Mouse (Mus musculus) lung, embryonic 14.5 days (tissue): ENCODE results near the gene Vmn1r77. TPM values are rescaled to one million over a fixed set of nuclear protein-coding genes. Genes with fewer than 3 reads are reported as not detected.
A peak's percentile ranks its signal among the peaks of the same experiment; 100 is the strongest.
"Not testable (repeated sequence)": the region's sequence is repeated elsewhere in the genome, so short reads cannot be mapped to it uniquely, and the experiment has no call there.

Source experiments
- ATAC-seq: fragments of 200-750 bp; cut with Nextera tagmentation; 2 replicates; pipeline ENCODE4 v1.8.0; 2017; ENCODE audit warnings: mild to moderate bottlenecking, moderate TSS enrichment, moderate library complexity; ENCODE audit not compliant: insufficient read depth
- DNase-seq: peaks from one replicate; pipeline ENCODE4 v3.0.0-alpha.2; 2015
- H3K27ac ChIP-seq: fragments of 300-500 bp; sonication (generic); 2 replicates; pipeline ENCODE4 v1.5.1; 2014; ENCODE audit warnings: low read depth, mild to moderate bottlenecking, moderate library complexity
- H3K27me3 ChIP-seq: fragments of 300-500 bp; sonication (generic); 2 replicates; pipeline ENCODE4 v1.6.1; 2014; ENCODE audit warnings: low read length, control low read depth; ENCODE audit not compliant: insufficient read depth
- H3K36me3 ChIP-seq: fragments of 300-500 bp; sonication (generic); 2 replicates; pipeline ENCODE4 v1.6.1; 2014; ENCODE audit warnings: control low read depth; ENCODE audit not compliant: insufficient read depth
- H3K4me1 ChIP-seq: fragments of 300-500 bp; sonication (generic); 2 replicates; pipeline ENCODE4 v1.6.1; 2014; ENCODE audit warnings: antibody characterized with exemption, control low read depth; ENCODE audit not compliant: insufficient read depth
- H3K4me2 ChIP-seq: fragments of 300-500 bp; sonication (generic); 2 replicates; pipeline ENCODE4 v1.6.1; 2014; ENCODE audit warnings: mild to moderate bottlenecking
- H3K4me3 ChIP-seq: fragments of 300-500 bp; sonication (generic); 2 replicates; pipeline ENCODE4 v1.5.1; 2014; ENCODE audit warnings: low read depth, low read length
- H3K9ac ChIP-seq: fragments of 300-500 bp; sonication (generic); 2 replicates; pipeline ENCODE4 v1.6.1; 2014
- H3K9me3 ChIP-seq: fragments of 300-500 bp; sonication (generic); 2 replicates; pipeline ENCODE4 v1.6.1; 2016; ENCODE audit warnings: low read depth, low read length, control low read depth
- CTCF ChIP-seq: IDR thresholded peaks from 2 replicates; pipeline ENCODE4 v1.5.1; 2016; ENCODE audit warnings: antibody characterized with exemption, low read depth
- WGBS: fragments of 180-500 bp; shearing (Covaris S2); extraction: QIAGEN DNeasy Blood & Tissue Kit; methylation state at CpG from one replicate; pipeline ENCODE4 v1.1.7; 2014; 5-methylcytosine and 5-hydroxymethylcytosine counted together
- polyA plus RNA-seq: library from polyadenylated mRNA; unstranded; fragments of >200 nt; fragmentation: Nextera tagmentation; extraction: Ambion mirVana; gene quantifications from 2 replicates; pipeline ENCODE4 v1.2.1, GENCODE M21; 2014

The Vmn1r77 gene
- not detected in 2 replicates for polyA plus RNA-seq

GRCm38 (mm10) chr7:12036452-12036851 lies at the start of gene Vmn1r77:
TSS of gene Vmn1r77 (plus strand) at chr7:12036752.
- H3K4me1 ChIP-seq, H3K4me2 ChIP-seq, H3K9ac ChIP-seq, H3K36me3 ChIP-seq, H3K27me3 ChIP-seq, H3K9me3 ChIP-seq, H3K4me3 ChIP-seq, ATAC-seq, H3K27ac ChIP-seq, DNase-seq: not testable (repeated sequence)

DNA sequence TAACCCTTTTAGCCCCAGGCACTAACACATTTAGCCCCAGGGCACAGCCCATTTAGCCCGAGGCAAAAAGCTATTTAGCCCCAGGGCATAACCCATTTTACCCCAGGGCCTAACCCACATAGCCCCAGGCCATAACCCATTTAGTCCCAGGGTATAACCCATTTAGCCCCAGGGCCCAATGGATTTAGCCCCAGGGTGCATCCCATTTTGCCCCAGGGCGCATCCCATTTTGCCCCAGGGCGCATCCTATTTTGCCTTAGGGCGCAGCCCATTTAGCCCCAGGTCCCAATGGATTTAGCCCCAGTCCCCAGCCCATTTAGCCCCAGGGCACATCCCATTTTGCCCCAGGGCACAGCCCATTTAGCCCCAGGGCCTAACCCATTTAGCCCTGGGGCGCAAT lies 25.1 kb upstream of the Vmn1r77 start:
- 94% methylated on average over 5 of the region's 5 CpGs for WGBS
- not testable (repeated sequence) for H3K4me1 ChIP-seq, H3K4me3 ChIP-seq, H3K4me2 ChIP-seq, H3K27ac ChIP-seq, H3K36me3 ChIP-seq, H3K9ac ChIP-seq, ATAC-seq, H3K27me3 ChIP-seq
- H3K9me3 ChIP-seq, result peaks cover 46% of the 10 kb centered on the region
- DNase-seq, result peak; percentile 1

GRCm38 (mm10) chr7:12012392-12012791 lies 24.2 kb upstream of the Vmn1r77 start:
- not testable (repeated sequence) for H3K27ac ChIP-seq, H3K9ac ChIP-seq, H3K4me2 ChIP-seq, H3K4me3 ChIP-seq, DNase-seq, H3K27me3 ChIP-seq, H3K36me3 ChIP-seq, H3K4me1 ChIP-seq, ATAC-seq
- 90% methylated on average over 3 of the region's 3 CpGs for WGBS
- peaks cover 53% of the 10 kb centered on the region for H3K9me3 ChIP-seq

- WGBS, result 79% methylated on average over 4 of the region's 4 CpGs
- peaks cover 58% of the 10 kb centered on the region for H3K9me3 ChIP-seq
Measured at GRCm38 (mm10) chr7:12013106-12013505, 23.4 kb upstream of the Vmn1r77 start.

DNA sequence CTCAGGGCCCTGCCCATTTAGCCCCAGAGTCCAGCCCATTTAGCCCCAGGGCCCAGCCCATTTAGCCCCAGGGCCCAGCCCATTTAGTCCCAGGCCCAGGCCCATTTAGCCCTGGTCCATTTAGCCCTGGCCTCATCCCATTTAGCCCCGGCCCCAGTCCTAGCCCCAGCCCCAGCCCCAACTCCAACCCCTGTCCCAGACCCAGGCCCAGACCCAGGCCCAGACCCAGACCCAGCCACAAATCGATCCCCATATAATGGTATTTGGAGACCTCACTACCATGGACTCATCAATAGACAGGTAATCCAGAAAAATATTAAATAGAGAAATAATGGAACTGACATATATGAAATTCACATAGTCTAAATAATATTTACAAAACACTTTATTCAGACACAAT lies 18.7 kb upstream of the Vmn1r77 start:
- not testable (repeated sequence) for H3K4me1 ChIP-seq, H3K27ac ChIP-seq, DNase-seq, ATAC-seq, H3K27me3 ChIP-seq, H3K9ac ChIP-seq, H3K4me3 ChIP-seq, H3K4me2 ChIP-seq, H3K36me3 ChIP-seq
- peaks cover 41% of the 10 kb centered on the region for H3K9me3 ChIP-seq
- 85% methylated on average over 2 of the region's 2 CpGs for WGBS

More at GRCm38 (mm10) chr7:12013106-12013505, 23.4 kb upstream of the Vmn1r77 start:
- H3K27ac ChIP-seq, result no peak overlapping the region
- no peaks in the 10 kb centered on the region for H3K27me3 ChIP-seq
- H3K4me1 ChIP-seq, result no peaks in the 10 kb centered on the region
- no peak for TF ChIP-seq CTCF
- no peak overlapping the region for H3K4me2 ChIP-seq
- no peak for DNase-seq
- no peak for ATAC-seq
- no peaks in the 10 kb centered on the region for H3K36me3 ChIP-seq
- H3K4me3 ChIP-seq, result no peak overlapping the region
- H3K9ac ChIP-seq, result no peak overlapping the region

DNA sequence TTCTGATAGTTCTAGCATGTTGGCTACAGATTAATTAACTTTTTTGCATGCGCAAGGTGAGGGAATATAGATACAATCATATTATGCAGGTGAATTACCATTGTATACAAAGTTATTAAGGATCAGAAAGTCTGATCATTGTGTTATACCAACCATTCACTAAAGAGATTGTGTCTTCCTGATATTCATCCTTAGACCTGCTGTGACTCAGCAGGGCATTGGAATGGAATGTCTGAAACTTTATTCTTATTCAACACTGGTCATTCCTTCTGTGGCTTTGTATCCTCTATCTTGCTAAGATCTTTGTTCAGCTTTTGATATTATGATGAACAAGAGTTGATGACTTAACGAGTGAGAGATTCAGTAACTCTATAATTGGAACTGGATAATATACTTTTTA lies 4.1 kb downstream of the Vmn1r77 start:
- 73% methylated on average over 2 of the region's 2 CpGs for WGBS
- H3K36me3 ChIP-seq, result no peaks in the 10 kb centered on the region
- no peaks in the 10 kb centered on the region for H3K27me3 ChIP-seq
- ATAC-seq (no peak), DNase-seq (no peak)
- H3K27ac ChIP-seq, result no peak overlapping the region
- H3K4me1 ChIP-seq, result no peaks in the 10 kb centered on the region
- H3K4me3 ChIP-seq, result no peak overlapping the region
- H3K4me2 ChIP-seq, result no peak overlapping the region
- H3K9me3 ChIP-seq, result peaks cover 3% of the 10 kb centered on the region; the same call in 1 of the 2 replicates
- TF ChIP-seq CTCF, result no peak
- no peak overlapping the region for H3K9ac ChIP-seq

Other genes with a start within 250 kb of the Vmn1r77 start
- gene Vmn1r74, start 202.8 kb upstream of the Vmn1r77 start, polyA plus RNA-seq, result not detected in 2 replicates
- not detected in 2 replicates for gene Vmn1r75, start 162.1 kb upstream of the Vmn1r77 start, polyA plus RNA-seq
- gene Vmn1r76, start 98.5 kb upstream of the Vmn1r77 start, polyA plus RNA-seq, result not detected in 2 replicates
- gene Vmn1r78, start 113.5 kb downstream of the Vmn1r77 start, polyA plus RNA-seq, result not detected in 2 replicates
- not detected in 2 replicates for gene Vmn1r79, start 134.5 kb downstream of the Vmn1r77 start, polyA plus RNA-seq
- not detected in 2 replicates for gene Vmn1r80, start 152.5 kb downstream of the Vmn1r77 start, polyA plus RNA-seq
- gene Vmn1r81, start 231.5 kb downstream of the Vmn1r77 start, polyA plus RNA-seq, result not detected in 2 replicates